Mouse (Mus musculus) limb, embryonic 14.5 days (tissue): ENCODE results near the gene Rnase9. TPM values are rescaled to one million over a fixed set of nuclear protein-coding genes. Genes with fewer than 3 reads are reported as not detected.
"Not testable (repeated sequence)": the region's sequence is repeated elsewhere in the genome, so short reads cannot be mapped to it uniquely, and the experiment has no call there.

ENCODE experiments used
- ATAC-seq: fragments of 200-750 bp; cut with Nextera tagmentation; 2 replicates; pipeline ENCODE4 v1.8.0; 2017; ENCODE audit warnings: low read depth, moderate number of reproducible peaks, moderate TSS enrichment; ENCODE audit not compliant: low FRiP score
- DNase-seq: peaks from one replicate; pipeline ENCODE4 v3.0.0-alpha.2; 2015; ENCODE audit warnings: low spot score
- H3K27ac ChIP-seq: fragments of 300-500 bp; sonication (generic); replicated peaks from 2 replicates; pipeline ENCODE4 v1.5.1; 2014; ENCODE audit warnings: low read depth, mild to moderate bottlenecking, low read length, moderate library complexity, mixed read lengths
- H3K27me3 ChIP-seq: fragments of 300-500 bp; sonication (generic); 2 replicates; pipeline ENCODE4 v1.6.1; 2014; ENCODE audit warnings: low read length, mixed read lengths; ENCODE audit not compliant: control insufficient read depth, insufficient read depth
- H3K36me3 ChIP-seq: fragments of 300-500 bp; sonication (generic); 2 replicates; pipeline ENCODE4 v1.6.1; 2014; ENCODE audit warnings: mild to moderate bottlenecking, low read length, moderate library complexity, mixed read lengths; ENCODE audit not compliant: control insufficient read depth, insufficient read depth
- H3K4me1 ChIP-seq: fragments of 300-500 bp; sonication (generic); 2 replicates; pipeline ENCODE4 v1.6.1; 2014; ENCODE audit warnings: antibody characterized with exemption, low read length, mixed read lengths; ENCODE audit not compliant: control insufficient read depth, insufficient read depth
- H3K4me2 ChIP-seq: fragments of 300-500 bp; sonication (generic); replicated peaks from 2 replicates; pipeline ENCODE4 v1.6.1; 2014; ENCODE audit warnings: low read depth, mild to moderate bottlenecking, low read length, moderate library complexity; ENCODE audit not compliant: severe bottlenecking
- H3K4me3 ChIP-seq: fragments of 300-500 bp; sonication (generic); replicated peaks from 2 replicates; pipeline ENCODE4 v1.5.1; 2014; ENCODE audit warnings: low read length
- H3K9ac ChIP-seq: fragments of 300-500 bp; sonication (generic); 2 replicates; pipeline ENCODE4 v1.6.1; 2014; ENCODE audit warnings: mild to moderate bottlenecking, low read depth, low read length, moderate library complexity; ENCODE audit not compliant: severe bottlenecking
- H3K9me3 ChIP-seq: fragments of 300-500 bp; sonication (generic); 2 replicates; pipeline ENCODE4 v1.6.1; 2016; ENCODE audit warnings: low read length; ENCODE audit not compliant: control insufficient read depth
- POLR2A ChIP-seq: fragments of 200-500 bp; IDR thresholded peaks from 2 replicates; pipeline ENCODE4 v1.8.0; 2012; ENCODE audit warnings: inconsistent platforms, mild to moderate bottlenecking, moderate library complexity, borderline replicate concordance; ENCODE audit not compliant: insufficient read depth, insufficient read length; ENCODE audit errors: extremely low read depth
- WGBS: fragments of 180-500 bp; shearing (Covaris S2); extraction: QIAGEN DNeasy Blood & Tissue Kit; methylation state at CpG from one replicate; pipeline ENCODE4 v1.1.7; 2014; 5-methylcytosine and 5-hydroxymethylcytosine counted together
- polyA plus RNA-seq, 2 experiments: library from polyadenylated mRNA; depleted of rRNA in 1 of 2; stranded (reverse) in 1 of 2; unstranded in 1 of 2; fragments of >200 nt; fragmentation: Nextera tagmentation in 1 of 2; extraction: Ambion mirVana in 1 of 2; gene quantifications; 2 replicates each; pipeline versions ENCODE4 v1.2.1 to v1.2.3; 2012 to 2014

Rnase9 gene
- polyA plus RNA-seq, 2 experiments: not detected

DNA sequence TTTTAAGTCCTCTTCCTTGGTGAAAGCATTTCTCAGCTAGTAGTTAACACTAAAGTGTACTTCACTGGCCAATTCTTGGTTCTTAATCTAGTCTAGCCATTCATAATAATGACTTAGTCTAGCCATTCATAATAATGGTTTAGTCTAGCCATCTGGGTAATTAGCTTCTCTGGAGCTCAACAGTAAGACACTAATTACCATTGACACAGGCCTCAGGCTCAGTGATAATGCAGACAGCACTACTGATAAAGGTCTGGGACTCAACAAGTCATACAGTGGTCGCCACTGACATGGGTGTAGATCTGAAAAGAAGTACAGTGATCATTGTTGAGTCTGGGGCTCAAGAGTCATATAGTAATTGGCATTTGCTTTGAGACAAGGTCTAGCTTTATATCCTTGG, 16.8 kb downstream of the Rnase9 start:
- WGBS: 85% methylated on average over 1 of the region's 1 CpGs
- DNase-seq (no peak), ATAC-seq (no peak)
- Histone ChIP-seq H3K9me3 (no peaks in the 10 kb centered on the region), H3K9ac (no peak overlapping the region), H3K4me2 (no peak overlapping the region), H3K27me3 (no peaks in the 10 kb centered on the region), H3K36me3 (no peaks in the 10 kb centered on the region), H3K27ac (no peak overlapping the region), H3K4me1 (no peaks in the 10 kb centered on the region), H3K4me3 (no peak overlapping the region)
- TF ChIP-seq POLR2A: no peak

GRCm38 (mm10) chr14:51023457-51023856, 18.2 kb downstream of the Rnase9 start:
- Histone ChIP-seq H3K4me1 (no peaks in the 10 kb centered on the region), H3K27me3 (no peaks in the 10 kb centered on the region), H3K9ac (no peak overlapping the region), H3K27ac (no peak overlapping the region), H3K36me3 (no peaks in the 10 kb centered on the region), H3K4me3 (no peak overlapping the region), H3K4me2 (no peak overlapping the region), H3K9me3 (no peaks in the 10 kb centered on the region)
- no peak for TF ChIP-seq POLR2A
- no peak for ATAC-seq
- WGBS: 83% methylated on average over 4 of the region's 4 CpGs
- no peak for DNase-seq

GRCm38 (mm10) chr14:51017256-51017655, 24.4 kb downstream of the Rnase9 start:
- Histone ChIP-seq H3K4me1 (no peaks in the 10 kb centered on the region), H3K4me3 (no peak overlapping the region), H3K36me3 (no peaks in the 10 kb centered on the region), H3K4me2 (no peak overlapping the region), H3K9me3 (no peaks in the 10 kb centered on the region), H3K9ac (no peak overlapping the region), H3K27me3 (no peaks in the 10 kb centered on the region), H3K27ac (no peak overlapping the region)
- TF ChIP-seq POLR2A: no peak
- WGBS: 64% methylated on average over 3 of the region's 3 CpGs
- DNase-seq (peak; percentile 31), ATAC-seq (no peak)

GRCm38 (mm10) chr14:51015780-51016179, 25.9 kb downstream of the Rnase9 start:
- Histone ChIP-seq H3K27ac (no peak overlapping the region), H3K9ac (no peak overlapping the region), H3K27me3 (no peaks in the 10 kb centered on the region), H3K4me3 (no peak overlapping the region), H3K4me2 (no peak overlapping the region), H3K36me3 (no peaks in the 10 kb centered on the region), H3K4me1 (no peaks in the 10 kb centered on the region), H3K9me3 (no peaks in the 10 kb centered on the region)
- ATAC-seq (no peak), DNase-seq (no peak)
- no peak for TF ChIP-seq POLR2A

- ATAC-seq, DNase-seq, H3K9me3 ChIP-seq, H3K27me3 ChIP-seq, H3K27ac ChIP-seq, H3K4me1 ChIP-seq, H3K36me3 ChIP-seq, H3K9ac ChIP-seq, H3K4me2 ChIP-seq, H3K4me3 ChIP-seq: not testable (repeated sequence)
- WGBS: 89% methylated on average over 3 of the region's 3 CpGs
Measured at GRCm38 (mm10) chr14:51014724-51015123, 26.9 kb downstream of the Rnase9 start.

- no peaks in the 10 kb centered on the region for H3K36me3 ChIP-seq
- WGBS: 89% methylated on average over 6 of the region's 6 CpGs
- no peak for ATAC-seq
- H3K4me1 ChIP-seq: no peaks in the 10 kb centered on the region
- no peak overlapping the region for H3K27ac ChIP-seq
- no peaks in the 10 kb centered on the region for H3K27me3 ChIP-seq
- no peak for DNase-seq
- no peaks in the 10 kb centered on the region for H3K9me3 ChIP-seq
- no peak for TF ChIP-seq POLR2A
- H3K4me3 ChIP-seq: no peak overlapping the region
- H3K4me2 ChIP-seq: no peak overlapping the region
- H3K9ac ChIP-seq: no peak overlapping the region
Measured at GRCm38 (mm10) chr14:51009572-51009971, 32.1 kb downstream of the Rnase9 start.
